Mouse (Mus musculus) liver, postnatal 0 days (tissue): ENCODE measurements around the gene Mov10l1. TPM values are rescaled to one million over a fixed set of nuclear protein-coding genes. Genes with fewer than 3 reads are reported as not detected.

ENCODE experiments used
- ATAC-seq: fragments of 200-750 bp; cut with Nextera tagmentation; 2 replicates; pipeline ENCODE4 v1.8.0; 2017; ENCODE audit warnings: mild to moderate bottlenecking, moderate library complexity
- DNase-seq: peaks from one replicate; pipeline ENCODE4 v3.0.0-alpha.2; 2016
- H3K27ac ChIP-seq: fragments of 300-500 bp; sonication (generic); 2 replicates; pipeline ENCODE4 v1.5.1; 2014; ENCODE audit warnings: antibody characterized with exemption, moderate library complexity, mild to moderate bottlenecking, low read depth
- H3K27me3 ChIP-seq: fragments of 300-500 bp; sonication (generic); 2 replicates; pipeline ENCODE4 v1.6.1; 2014; ENCODE audit warnings: low read length, control low read depth, mixed read lengths; ENCODE audit not compliant: insufficient read depth
- H3K36me3 ChIP-seq: fragments of 300-500 bp; sonication (generic); replicated peaks from 2 replicates; pipeline ENCODE4 v1.6.1; 2014; ENCODE audit warnings: mild to moderate bottlenecking, control low read depth, low read length, moderate library complexity, mixed read lengths; ENCODE audit not compliant: insufficient read depth
- H3K4me1 ChIP-seq: fragments of 300-500 bp; sonication (generic); 2 replicates; pipeline ENCODE4 v1.6.1; 2014; ENCODE audit warnings: antibody characterized with exemption, mild to moderate bottlenecking, control low read depth; ENCODE audit not compliant: insufficient read depth
- H3K4me2 ChIP-seq: fragments of 300-500 bp; sonication (generic); 2 replicates; pipeline ENCODE4 v1.6.1; 2014; ENCODE audit warnings: low read depth, mild to moderate bottlenecking, low read length, moderate library complexity, mixed read lengths
- H3K4me3 ChIP-seq: fragments of 300-500 bp; sonication (generic); 2 replicates; pipeline ENCODE4 v1.5.1; 2014; ENCODE audit warnings: low read depth, low read length
- H3K9ac ChIP-seq: fragments of 300-500 bp; sonication (generic); replicated peaks from 2 replicates; pipeline ENCODE4 v1.6.1; 2014; ENCODE audit warnings: mild to moderate bottlenecking, moderate library complexity
- H3K9me3 ChIP-seq: fragments of 300-500 bp; sonication (generic); 2 replicates; pipeline ENCODE4 v1.6.1; 2016; ENCODE audit warnings: mild to moderate bottlenecking, control low read depth, low read length, mixed read lengths
- CTCF ChIP-seq: sonication (generic); IDR thresholded peaks from 2 replicates; pipeline ENCODE4 v1.5.1; 2016; ENCODE audit warnings: antibody characterized with exemption, low read depth
- EP300 ChIP-seq: IDR thresholded peaks from 2 replicates; pipeline ENCODE4 v1.6.1; 2016; ENCODE audit warnings: antibody characterized with exemption, low read depth, mild to moderate bottlenecking
- WGBS: fragments of 180-500 bp; shearing (Covaris S2); extraction: QIAGEN DNeasy Blood & Tissue Kit; methylation state at CpG from one replicate; pipeline ENCODE4 v1.1.7; 2014; ENCODE audit not compliant: insufficient replicate concordance; 5-methylcytosine and 5-hydroxymethylcytosine counted together
- polyA plus RNA-seq: library from polyadenylated mRNA; unstranded; fragments of >200 nt; fragmentation: Nextera tagmentation; extraction: Ambion mirVana; gene quantifications from 2 replicates; pipeline ENCODE4 v1.2.1, GENCODE M21; 2015

Mov10l1 gene
- polyA plus RNA-seq: not detected in 2 replicates

- no peak within 1 kb of the TSS for H3K9ac ChIP-seq
- H3K4me2 ChIP-seq: no peak within 1 kb of the TSS
- WGBS: 81% methylated on average over 31 of the region's 31 CpGs
- TF ChIP-seq CTCF (no peak), EP300 (no peak)
- no peaks in the 10 kb centered on the region for H3K36me3 ChIP-seq
- no peaks in the 10 kb centered on the region for H3K9me3 ChIP-seq
- no peak within 1 kb of the TSS for H3K27ac ChIP-seq
- H3K4me3 ChIP-seq: no peak within 1 kb of the TSS
- no peaks in the 10 kb centered on the region for H3K27me3 ChIP-seq
- no peak for DNase-seq
- no peak for ATAC-seq
- no peaks in the 10 kb centered on the region for H3K4me1 ChIP-seq
Measured at GRCm38 (mm10) chr15:88982534-88983079, at the start of gene Mov10l1. Gene Mov10l1, plus strand, starts transcription at chr15:88982909.

- Histone ChIP-seq H3K27me3 (no peaks in the 10 kb centered on the region), H3K4me3 (no peak overlapping the region), H3K9ac (no peak overlapping the region), H3K9me3 (no peaks in the 10 kb centered on the region), H3K4me1 (no peaks in the 10 kb centered on the region), H3K4me2 (no peak overlapping the region), H3K36me3 (no peaks in the 10 kb centered on the region), H3K27ac (no peak overlapping the region)
- no peak for TF ChIP-seq EP300
- peak; percentile 39 for TF ChIP-seq CTCF
- ATAC-seq (no peak), DNase-seq (no peak)
- WGBS: 58% methylated on average over 7 of the region's 7 CpGs
Measured at GRCm38 (mm10) chr15:88934141-88934540, 48.6 kb upstream of the Mov10l1 start.

- H3K4me1 ChIP-seq: no peaks in the 10 kb centered on the region
- no peak overlapping the region for H3K27ac ChIP-seq
- H3K4me2 ChIP-seq: no peak overlapping the region
- H3K27me3 ChIP-seq: no peaks in the 10 kb centered on the region
- DNase-seq (no peak), ATAC-seq (no peak)
- whole genome bisulfite sequencing: 36% methylated on average over 6 of the region's 6 CpGs
- H3K9me3 ChIP-seq: no peaks in the 10 kb centered on the region
- no peak overlapping the region for H3K9ac ChIP-seq
- H3K4me3 ChIP-seq: no peak overlapping the region
- no peaks in the 10 kb centered on the region for H3K36me3 ChIP-seq
- TF ChIP-seq EP300 (no peak), CTCF (no peak)
Measured at GRCm38 (mm10) chr15:88936619-88937290, 46.0 kb upstream of the Mov10l1 start.

GRCm38 (mm10) chr15:88937291-88937650, 45.4 kb upstream of the Mov10l1 start:
- Histone ChIP-seq H3K27ac (no peak overlapping the region), H3K4me1 (no peaks in the 10 kb centered on the region), H3K9me3 (no peaks in the 10 kb centered on the region), H3K27me3 (no peaks in the 10 kb centered on the region), H3K4me2 (no peak overlapping the region), H3K9ac (no peak overlapping the region), H3K36me3 (no peaks in the 10 kb centered on the region), H3K4me3 (no peak overlapping the region)
- ATAC-seq (no peak), DNase-seq (no peak)
- TF ChIP-seq EP300 (no peak), CTCF (no peak)
- WGBS: 47% methylated on average over 2 of the region's 2 CpGs

- Histone ChIP-seq H3K4me3 (no peak overlapping the region), H3K36me3 (no peaks in the 10 kb centered on the region), H3K4me1 (no peaks in the 10 kb centered on the region), H3K9ac (no peak overlapping the region), H3K9me3 (no peaks in the 10 kb centered on the region), H3K27me3 (no peaks in the 10 kb centered on the region), H3K4me2 (no peak overlapping the region), H3K27ac (no peak overlapping the region)
- 52% methylated on average over 5 of the region's 5 CpGs for WGBS
- DNase-seq (no peak), ATAC-seq (no peak)
- TF ChIP-seq CTCF: no peak
- TF ChIP-seq EP300: no peak
Measured at GRCm38 (mm10) chr15:88942783-88943182, 39.9 kb upstream of the Mov10l1 start.

GRCm38 (mm10) chr15:88943896-88944551, 38.7 kb upstream of the Mov10l1 start:
- ATAC-seq (no peak), DNase-seq (no peak)
- Histone ChIP-seq H3K4me1 (no peaks in the 10 kb centered on the region), H3K27me3 (no peaks in the 10 kb centered on the region), H3K9me3 (no peaks in the 10 kb centered on the region), H3K9ac (no peak overlapping the region), H3K36me3 (no peaks in the 10 kb centered on the region), H3K4me3 (no peak overlapping the region), H3K27ac (no peak overlapping the region), H3K4me2 (no peak overlapping the region)
- 66% methylated on average over 5 of the region's 5 CpGs for WGBS
- TF ChIP-seq CTCF (no peak), EP300 (no peak)
